12 mouse cellular contexts compared by ENCODE assay signal in genomic region chr5:4101770-4102169, GRCm38 (mm10). TPM values are rescaled to one million over a fixed set of nuclear protein-coding genes. Genes with fewer than 3 reads are reported as not detected.
A peak's percentile ranks its signal among the peaks of the same experiment; 100 is the strongest.
DNase-seq lines count a peak whose midpoint lies in the region; ATAC-seq and TF ChIP-seq lines count a peak whose summit lies in the region.
"Had no signal": no experiment of that assay in that cellular context is flagged by ENCODE, and none has a peak within 500 bp of the region (broad histone marks: within the 10 kb centered on the region; RNA-seq: fewer than 3 reads in every experiment).

No protein-coding gene starts in this region.

- in situ Hi-C loops in Patski (cut with MboI; ENCODE audit: low pct_unique_long_range_greater_than_20kb) = loop anchor here (5.0 kb wide), 1 partner anchor 816 kb away; no protein-coding TSS in a partner anchor

- CTCF ChIA-PET in Patski (lab: Charles Lee) = interaction anchor here (0.8 to 1.5 kb wide), 3 partner anchors 9 to 29 kb away, joined by 3 to 9 read pairs (median 4); no protein-coding TSS in a partner anchor

- no peak for DNase-seq in forebrain, postnatal 0 days
- no peak for DNase-seq in liver, postnatal 0 days
- no peak for DNase-seq in liver
- no peak for DNase-seq in Patski (ENCODE audit: low read depth, low spot score)
- no peak for DNase-seq in midbrain, postnatal 0 days (ENCODE audit: low spot score)
- DNase-seq in right cerebral cortex, postnatal 14 days = no peak
- DNase-seq in frontal cortex, postnatal 25 days (ENCODE audit: low spot score in 2 of 2) = no peak
- DNase-seq: kidney, postnatal 14 days; lung, postnatal 14 days had no signal

- no peak overlapping the region for H3K27ac ChIP-seq in forebrain, postnatal 0 days (ENCODE audit: low read depth, low read length)
- no peak overlapping the region for H3K27ac ChIP-seq in forebrain, embryonic 12.5 days
- no peak overlapping the region for H3K27ac ChIP-seq in liver, postnatal 0 days (ENCODE audit: low read depth)
- no peak overlapping the region for H3K27ac ChIP-seq in midbrain, postnatal 0 days (ENCODE audit: low read depth, low read length)
- H3K27ac ChIP-seq: embryonic facial prominence, embryonic 15.5 days; heart, embryonic 15.5 days had no signal

- no peak for TF ChIP-seq EP300 in liver, postnatal 0 days (IDR thresholded peaks at IDR 0.05; ENCODE audit: low read depth)

- H3K36me3 ChIP-seq in forebrain, postnatal 0 days (ENCODE audit: insufficient read depth) = peaks cover 31% of the 10 kb centered on the region
- H3K36me3 ChIP-seq in forebrain, embryonic 12.5 days (replicated peaks) = peaks cover 50% of the 10 kb centered on the region
- peaks cover 18% of the 10 kb centered on the region for H3K36me3 ChIP-seq in liver, postnatal 0 days (replicated peaks; ENCODE audit: insufficient read depth, low read length)
- peaks cover 22% of the 10 kb centered on the region for H3K36me3 ChIP-seq in midbrain, postnatal 0 days (ENCODE audit: insufficient read depth, low read length)

- WGBS in forebrain, postnatal 0 days = 96% methylated on average over 2 of the region's 2 CpGs
- WGBS in forebrain, embryonic 12.5 days = 95% methylated on average over 2 of the region's 2 CpGs
- WGBS in liver, postnatal 0 days (ENCODE audit: insufficient replicate concordance) = 92% methylated on average over 2 of the region's 2 CpGs
- 92% methylated on average over 2 of the region's 2 CpGs for WGBS in midbrain, postnatal 0 days

- no peaks in the 10 kb centered on the region for H3K9me3 ChIP-seq in forebrain, postnatal 0 days (ENCODE audit: low read length)
- no peaks in the 10 kb centered on the region for H3K9me3 ChIP-seq in forebrain, embryonic 12.5 days
- no peaks in the 10 kb centered on the region for H3K9me3 ChIP-seq in liver, postnatal 0 days (ENCODE audit: low read length)
- no peaks in the 10 kb centered on the region for H3K9me3 ChIP-seq in midbrain, postnatal 0 days (ENCODE audit: low read length)
- H3K9me3 ChIP-seq: embryonic facial prominence, embryonic 15.5 days; heart, embryonic 15.5 days had no signal

- H3K4me1 ChIP-seq in forebrain, postnatal 0 days (ENCODE audit: insufficient read depth) = 0 out of 2 replicates have a peak, but pooled peaks cover 4% of the 10 kb centered on the region
- peaks cover 7% of the 10 kb centered on the region for H3K4me1 ChIP-seq in forebrain, embryonic 12.5 days
- H3K4me1 ChIP-seq in liver, postnatal 0 days (ENCODE audit: insufficient read depth) = peaks cover 12% of the 10 kb centered on the region
- H3K4me1 ChIP-seq in midbrain, postnatal 0 days (ENCODE audit: insufficient read depth, low read length) = no peaks in the 10 kb centered on the region

- POLR2A ChIA-PET in Patski (lab: Charles Lee) = no interaction called here

- no peak overlapping the region for H3K9ac ChIP-seq in forebrain, postnatal 0 days
- H3K9ac ChIP-seq in forebrain, embryonic 12.5 days = no peak overlapping the region
- no peak overlapping the region for H3K9ac ChIP-seq in liver, postnatal 0 days (replicated peaks)
- no peak overlapping the region for H3K9ac ChIP-seq in midbrain, postnatal 0 days (replicated peaks; ENCODE audit: low read length, poor library complexity, severe bottlenecking)
- H3K9ac ChIP-seq: embryonic facial prominence, embryonic 15.5 days; heart, embryonic 15.5 days had no signal

- no peak overlapping the region for H3K4me3 ChIP-seq in forebrain, postnatal 0 days (ENCODE audit: low read depth, low read length)
- no peak overlapping the region for H3K4me3 ChIP-seq in forebrain, embryonic 12.5 days (replicated peaks)
- H3K4me3 ChIP-seq in liver, postnatal 0 days (ENCODE audit: low read depth, low read length) = no peak overlapping the region
- no peak overlapping the region for H3K4me3 ChIP-seq in midbrain, postnatal 0 days (ENCODE audit: low read depth, low read length)
- H3K4me3 ChIP-seq: embryonic facial prominence, embryonic 15.5 days; heart, embryonic 15.5 days had no signal

- TF ChIP-seq CTCF in forebrain, postnatal 0 days (IDR thresholded peaks at IDR 0.05; ENCODE audit: low read depth) = peak; percentile 52
- peak; percentile 58 for TF ChIP-seq CTCF in liver, postnatal 0 days (IDR thresholded peaks at IDR 0.05; ENCODE audit: low read depth)
- TF ChIP-seq CTCF in Patski (IDR thresholded peaks at IDR 0.05) = peak; percentile 58
- TF ChIP-seq CTCF in midbrain, postnatal 0 days (IDR thresholded peaks at IDR 0.05) = peak; percentile 62

- H3K4me2 ChIP-seq in forebrain, postnatal 0 days (ENCODE audit: low read depth) = no peak overlapping the region
- H3K4me2 ChIP-seq in forebrain, embryonic 12.5 days = no peak overlapping the region
- H3K4me2 ChIP-seq in liver, postnatal 0 days (ENCODE audit: low read depth, low read length) = no peak overlapping the region
- H3K4me2 ChIP-seq in midbrain, postnatal 0 days (ENCODE audit: low read depth, low read length, poor library complexity, severe bottlenecking) = peak overlapping the region; percentile 12; the same call in 1 of the 2 replicates
- H3K4me2 ChIP-seq: embryonic facial prominence, embryonic 15.5 days; heart, embryonic 15.5 days had no signal

- ATAC-seq in forebrain, postnatal 0 days = no peak
- ATAC-seq in forebrain, embryonic 12.5 days (ENCODE audit: low FRiP score) = no peak
- ATAC-seq in liver, postnatal 0 days = no peak
- ATAC-seq in Patski = no peak
- no peak for ATAC-seq in midbrain, postnatal 0 days (ENCODE audit: low FRiP score)

- H3K27me3 ChIP-seq in forebrain, postnatal 0 days (ENCODE audit: insufficient read depth, low read length) = no peaks in the 10 kb centered on the region
- H3K27me3 ChIP-seq in forebrain, embryonic 12.5 days = no peaks in the 10 kb centered on the region
- H3K27me3 ChIP-seq in liver, postnatal 0 days (ENCODE audit: insufficient read depth, low read length) = no peaks in the 10 kb centered on the region
- no peaks in the 10 kb centered on the region for H3K27me3 ChIP-seq in Patski
- H3K27me3 ChIP-seq in midbrain, postnatal 0 days (ENCODE audit: insufficient read depth, low read length) = no peaks in the 10 kb centered on the region
- H3K27me3 ChIP-seq: embryonic facial prominence, embryonic 15.5 days; heart, embryonic 15.5 days had no signal

RNA-seq across cellular contexts. Expression of gene Cyp51, which starts 2.8 kb away (rescaled TPM):
- total RNA-seq in forebrain, postnatal 0 days (2014; rRNA removed) = 291 and 369 TPM in 2 replicates
- 95.4 and 107 TPM in 2 replicates for polyA plus RNA-seq in forebrain, postnatal 0 days (2015; fragmentation: Nextera tagmentation; extraction: Ambion mirVana)
- polyA plus RNA-seq in forebrain, embryonic 12.5 days (2016; fragmentation: Nextera tagmentation; extraction: Ambion mirVana) = 147 and 150 TPM in 2 replicates
- 17.2 and 20.2 TPM in 2 replicates for polyA plus RNA-seq in liver, postnatal 0 days (2015; fragmentation: Nextera tagmentation; extraction: Ambion mirVana)
- polyA plus RNA-seq in Patski (2021) = 42.9 TPM
- 224 and 232 TPM in 2 replicates for total RNA-seq in midbrain, postnatal 0 days (2014; rRNA removed)
- polyA plus RNA-seq in midbrain, postnatal 0 days (2015; fragmentation: Nextera tagmentation; extraction: Ambion mirVana) = 98.7 and 102 TPM in 2 replicates
